Mouse (Mus musculus): ENCODE measurements at regions not wholly inside any gene's neighbourhood (a gene's known extent, or its start where the extent isn't known, plus 50 kb on each side); places are given as distances from the start of the nearest gene placed in this dataset.
A peak's percentile ranks its signal among the peaks of the same experiment; 100 is the strongest.
"Not testable (repeated sequence)": the region's sequence is repeated elsewhere in the genome, so short reads cannot be mapped to it uniquely, and the experiment has no call there.

DNA sequence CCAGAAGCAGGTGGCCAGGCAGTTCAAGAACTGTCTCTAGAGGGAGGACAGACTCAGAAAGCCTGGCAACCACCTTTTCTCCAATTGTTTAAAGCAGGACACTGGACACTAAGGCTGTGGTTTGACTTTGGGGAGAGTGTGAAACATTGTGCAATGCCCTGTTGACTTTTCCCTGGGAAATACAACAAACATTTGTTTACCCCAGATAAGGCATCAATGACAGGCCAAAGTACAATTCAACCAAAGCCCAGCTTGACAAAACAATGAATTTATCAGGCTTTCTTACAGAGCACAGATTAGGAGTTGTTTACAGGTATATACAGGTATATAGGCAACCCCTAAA, 135.3 kb upstream of the Plxna2 start:
- peak; percentile 35 for ATAC-seq (replicated peaks; ENCODE audit: low FRiP score)
- Histone ChIP-seq H3K4me1 (replicated peaks; ENCODE audit: control insufficient read depth, insufficient read depth, low read length) (peaks cover 7% of the 10 kb centered on the region), H3K9ac (ENCODE audit: low read depth, low read length) (no peak overlapping the region), H3K4me2 (no peak overlapping the region), H3K9me3 (ENCODE audit: control insufficient read depth, low read length) (no peaks in the 10 kb centered on the region), H3K27ac (ENCODE audit: low read depth, low read length) (peak overlapping the region; percentile 52), H3K27me3 (replicated peaks; ENCODE audit: control insufficient read depth, insufficient read depth, low read length) (no peaks in the 10 kb centered on the region), H3K36me3 (ENCODE audit: control insufficient read depth, insufficient read depth, low read length) (no peaks in the 10 kb centered on the region), H3K4me3 (ENCODE audit: low read depth, low read length) (no peak overlapping the region)
- DNase-seq (ENCODE audit: low spot score) = no peak

DNA sequence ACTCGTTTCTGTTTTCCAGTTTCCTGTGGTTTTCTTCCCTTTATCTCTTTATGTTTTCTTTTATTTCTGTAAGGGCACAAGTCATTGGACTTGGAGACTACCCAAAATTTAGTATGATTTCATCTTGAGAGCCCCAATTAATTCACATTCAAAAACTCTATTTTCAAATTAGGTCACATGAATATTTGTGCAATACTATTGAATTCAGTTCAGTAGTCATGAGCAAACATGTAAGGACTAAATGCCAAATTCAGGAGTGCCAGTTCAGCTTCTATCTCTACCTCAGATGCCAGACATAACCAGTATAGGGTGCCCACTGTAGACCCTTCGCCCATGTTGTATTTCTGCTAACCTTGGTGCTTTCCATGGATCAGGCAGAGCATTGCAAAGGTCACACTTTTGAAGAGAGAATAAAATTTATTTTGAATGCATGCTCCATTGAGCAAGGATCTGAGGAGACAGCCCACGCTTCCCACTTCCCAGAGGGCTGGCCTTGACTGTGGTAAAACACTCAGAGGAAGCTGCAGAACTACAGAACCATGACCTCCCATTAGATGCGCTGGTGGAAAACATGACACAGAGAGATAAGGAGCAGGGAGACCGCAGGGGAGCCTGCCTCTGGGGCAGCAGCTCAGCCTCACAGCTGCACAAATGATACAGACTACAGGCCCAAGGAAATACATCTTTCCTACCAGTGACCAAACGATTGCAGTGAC, 135.9 kb upstream of the Plxna2 start:
- Histone ChIP-seq H3K4me2 (no peak overlapping the region), H3K4me3 (ENCODE audit: low read depth, low read length) (no peak overlapping the region), H3K36me3 (ENCODE audit: control insufficient read depth, insufficient read depth, low read length) (no peaks in the 10 kb centered on the region), H3K27ac (ENCODE audit: low read depth, low read length) (peak overlapping the region; percentile 52), H3K9me3 (ENCODE audit: control insufficient read depth, low read length) (no peaks in the 10 kb centered on the region), H3K9ac (ENCODE audit: low read depth, low read length) (no peak overlapping the region), H3K27me3 (replicated peaks; ENCODE audit: control insufficient read depth, insufficient read depth, low read length) (no peaks in the 10 kb centered on the region), H3K4me1 (replicated peaks; ENCODE audit: control insufficient read depth, insufficient read depth, low read length) (peaks cover 7% of the 10 kb centered on the region)
- 31% methylated on average over 6 of the region's 6 CpGs for WGBS
- ATAC-seq (replicated peaks; ENCODE audit: low FRiP score) = peak; percentile 85
- peak; percentile 34 for DNase-seq (ENCODE audit: low spot score)

DNA sequence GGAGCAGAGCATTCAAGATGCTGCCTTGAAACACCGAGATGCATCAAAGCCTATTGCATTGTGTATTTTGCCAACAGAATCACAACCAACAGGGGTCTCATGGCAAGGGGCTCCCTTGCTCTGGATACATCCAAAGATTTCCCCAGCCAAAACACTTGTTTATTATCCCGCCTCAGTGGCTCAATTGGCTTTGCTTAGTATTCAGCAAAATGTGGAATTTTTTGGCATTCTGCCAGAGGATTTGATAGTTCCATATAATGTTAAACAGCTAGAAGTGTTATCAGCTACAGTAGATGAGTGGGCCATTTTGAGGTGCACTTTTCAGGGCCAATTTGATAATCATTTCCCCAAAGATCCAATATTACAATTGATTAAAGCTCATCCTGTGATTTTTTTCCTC, 146.7 kb upstream of the Plxna2 start:
- ATAC-seq (replicated peaks; ENCODE audit: low FRiP score) = not testable (repeated sequence)
- WGBS = 88% methylated on average over 2 of the region's 2 CpGs

DNA sequence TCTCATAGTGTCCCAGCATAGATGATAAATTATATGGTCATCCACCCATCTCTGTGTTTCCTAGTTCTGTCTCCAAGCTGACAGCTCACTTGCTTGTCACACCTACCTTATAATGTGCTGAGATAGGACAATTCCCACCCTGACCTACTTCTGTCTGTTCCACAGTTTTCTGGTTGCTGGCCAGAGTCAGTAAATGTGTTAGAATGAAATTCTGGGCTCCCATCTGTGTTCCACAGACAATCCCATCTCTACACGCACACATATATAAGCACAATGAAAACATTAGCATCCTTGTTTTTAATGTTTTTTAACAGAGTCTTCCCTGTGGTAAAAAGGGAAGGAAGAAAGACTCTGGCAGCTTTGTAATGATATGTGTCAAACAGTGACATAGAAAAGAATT, 165.5 kb upstream of the Plxna2 start:
- WGBS = 78% methylated on average over 1 of the region's 1 CpGs
- no peaks in the 10 kb centered on the region for H3K27me3 ChIP-seq (replicated peaks; ENCODE audit: control insufficient read depth, insufficient read depth, low read length)

More for the DNA sequence above, 146.7 kb upstream of the Plxna2 start:
- not testable (repeated sequence) for H3K4me3 ChIP-seq (ENCODE audit: low read depth, low read length); H3K36me3 ChIP-seq (ENCODE audit: control insufficient read depth, insufficient read depth, low read length); H3K9me3 ChIP-seq (ENCODE audit: control insufficient read depth, low read length); H3K4me1 ChIP-seq (replicated peaks; ENCODE audit: control insufficient read depth, insufficient read depth, low read length); H3K27ac ChIP-seq (ENCODE audit: low read depth, low read length); H3K27me3 ChIP-seq (replicated peaks; ENCODE audit: control insufficient read depth, insufficient read depth, low read length); H3K9ac ChIP-seq (ENCODE audit: low read depth, low read length); DNase-seq (ENCODE audit: low spot score); H3K4me2 ChIP-seq

DNA sequence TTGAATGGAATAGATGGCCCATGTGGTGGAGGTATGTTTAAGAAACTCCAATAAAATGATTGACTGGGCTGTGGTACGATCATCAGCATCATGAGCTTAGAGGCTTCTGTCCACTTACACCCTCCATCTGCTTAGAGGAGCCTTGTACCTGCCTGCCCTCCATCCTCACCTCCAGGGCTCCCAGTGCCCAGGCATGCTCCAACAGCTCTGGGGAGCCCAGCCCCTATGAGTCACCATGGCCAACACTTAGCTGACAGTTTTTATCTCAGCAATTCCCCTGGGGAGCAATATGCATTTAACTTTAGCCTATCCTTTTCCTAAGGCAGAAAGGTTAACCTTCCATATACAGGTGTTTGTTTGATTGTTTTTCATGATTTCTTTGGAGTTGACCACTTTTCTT, 174.3 kb upstream of the Plxna2 start:
- Histone ChIP-seq H3K27ac (ENCODE audit: low read depth, low read length) (no peak overlapping the region), H3K4me2 (no peak overlapping the region), H3K4me3 (ENCODE audit: low read depth, low read length) (no peak overlapping the region), H3K9ac (ENCODE audit: low read depth, low read length) (no peak overlapping the region), H3K27me3 (replicated peaks; ENCODE audit: control insufficient read depth, insufficient read depth, low read length) (no peaks in the 10 kb centered on the region), H3K4me1 (replicated peaks; ENCODE audit: control insufficient read depth, insufficient read depth, low read length) (no peaks in the 10 kb centered on the region), H3K9me3 (ENCODE audit: control insufficient read depth, low read length) (no peaks in the 10 kb centered on the region), H3K36me3 (ENCODE audit: control insufficient read depth, insufficient read depth, low read length) (no peaks in the 10 kb centered on the region)
- DNase-seq (ENCODE audit: low spot score) (no peak), ATAC-seq (replicated peaks; ENCODE audit: low FRiP score) (no peak)
- WGBS = 79% methylated on average over 1 of the region's 1 CpGs

More for the DNA sequence above, 165.5 kb upstream of the Plxna2 start:
- Histone ChIP-seq H3K4me2 (no peak overlapping the region), H3K4me1 (replicated peaks; ENCODE audit: control insufficient read depth, insufficient read depth, low read length) (no peaks in the 10 kb centered on the region), H3K9me3 (ENCODE audit: control insufficient read depth, low read length) (no peaks in the 10 kb centered on the region), H3K4me3 (ENCODE audit: low read depth, low read length) (no peak overlapping the region), H3K9ac (ENCODE audit: low read depth, low read length) (no peak overlapping the region), H3K27ac (ENCODE audit: low read depth, low read length) (no peak overlapping the region), H3K36me3 (ENCODE audit: control insufficient read depth, insufficient read depth, low read length) (no peaks in the 10 kb centered on the region)
- ATAC-seq (replicated peaks; ENCODE audit: low FRiP score) (no peak), DNase-seq (ENCODE audit: low spot score) (no peak)

DNA sequence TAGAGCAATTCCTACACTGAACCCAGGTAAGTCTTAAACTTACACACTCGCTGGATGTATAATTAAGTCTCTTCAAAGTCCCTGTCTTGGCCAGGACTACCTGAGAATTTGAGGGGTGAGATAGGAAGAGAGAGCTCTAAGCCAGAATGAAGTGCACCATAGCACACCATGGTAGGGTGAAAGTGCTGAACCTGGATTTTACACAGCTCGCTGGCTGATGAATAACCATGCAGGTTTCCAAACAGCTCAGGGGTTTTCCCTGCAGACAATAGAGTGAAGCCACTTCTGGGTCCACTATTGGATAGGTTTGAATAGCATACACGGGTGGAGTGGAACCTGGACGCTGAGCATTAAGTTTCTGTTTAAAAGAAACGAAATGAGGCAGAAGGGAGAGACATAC, 180.7 kb upstream of the Plxna2 start:
- ATAC-seq (replicated peaks; ENCODE audit: low FRiP score) = no peak

DNA sequence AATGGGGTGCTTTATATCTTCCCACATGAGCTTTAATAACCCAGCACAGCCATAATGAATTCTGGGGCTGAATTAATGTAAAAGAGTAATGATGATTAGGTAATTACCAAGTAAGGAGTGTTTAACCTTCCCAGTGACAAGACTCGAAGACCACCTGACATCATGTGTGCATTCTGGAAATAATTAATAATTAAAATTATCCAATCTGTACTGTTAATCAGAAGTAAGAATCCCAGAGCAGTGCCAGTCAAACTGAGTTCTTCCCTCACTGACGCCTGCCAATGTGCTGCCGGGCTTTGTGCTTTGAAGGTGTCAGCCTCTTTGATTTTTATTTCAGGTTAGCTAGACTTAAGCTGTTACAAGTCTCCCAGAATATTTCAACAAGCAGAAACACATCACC, 183.0 kb upstream of the Plxna2 start:
- no peak for ATAC-seq (replicated peaks; ENCODE audit: low FRiP score)
- Histone ChIP-seq H3K36me3 (ENCODE audit: control insufficient read depth, insufficient read depth, low read length) (no peaks in the 10 kb centered on the region), H3K4me3 (ENCODE audit: low read depth, low read length) (no peak overlapping the region), H3K27ac (ENCODE audit: low read depth, low read length) (no peak overlapping the region), H3K27me3 (replicated peaks; ENCODE audit: control insufficient read depth, insufficient read depth, low read length) (no peaks in the 10 kb centered on the region), H3K9ac (ENCODE audit: low read depth, low read length) (no peak overlapping the region), H3K4me2 (no peak overlapping the region), H3K4me1 (replicated peaks; ENCODE audit: control insufficient read depth, insufficient read depth, low read length) (0 out of 2 replicates have a peak, but pooled peaks cover 3% of the 10 kb centered on the region), H3K9me3 (ENCODE audit: control insufficient read depth, low read length) (no peaks in the 10 kb centered on the region)
- 73% methylated on average over 3 of the region's 3 CpGs for WGBS
- DNase-seq (ENCODE audit: low spot score) = no peak

More for the DNA sequence above, 180.7 kb upstream of the Plxna2 start:
- Histone ChIP-seq H3K27ac (ENCODE audit: low read depth, low read length) (no peak overlapping the region), H3K4me2 (no peak overlapping the region), H3K27me3 (replicated peaks; ENCODE audit: control insufficient read depth, insufficient read depth, low read length) (no peaks in the 10 kb centered on the region), H3K9me3 (ENCODE audit: control insufficient read depth, low read length) (no peaks in the 10 kb centered on the region), H3K9ac (ENCODE audit: low read depth, low read length) (no peak overlapping the region), H3K4me3 (ENCODE audit: low read depth, low read length) (no peak overlapping the region), H3K4me1 (replicated peaks; ENCODE audit: control insufficient read depth, insufficient read depth, low read length) (0 out of 2 replicates have a peak, but pooled peaks cover 3% of the 10 kb centered on the region), H3K36me3 (ENCODE audit: control insufficient read depth, insufficient read depth, low read length) (no peaks in the 10 kb centered on the region)
- 74% methylated on average over 5 of the region's 5 CpGs for WGBS
- no peak for DNase-seq (ENCODE audit: low spot score)

DNA sequence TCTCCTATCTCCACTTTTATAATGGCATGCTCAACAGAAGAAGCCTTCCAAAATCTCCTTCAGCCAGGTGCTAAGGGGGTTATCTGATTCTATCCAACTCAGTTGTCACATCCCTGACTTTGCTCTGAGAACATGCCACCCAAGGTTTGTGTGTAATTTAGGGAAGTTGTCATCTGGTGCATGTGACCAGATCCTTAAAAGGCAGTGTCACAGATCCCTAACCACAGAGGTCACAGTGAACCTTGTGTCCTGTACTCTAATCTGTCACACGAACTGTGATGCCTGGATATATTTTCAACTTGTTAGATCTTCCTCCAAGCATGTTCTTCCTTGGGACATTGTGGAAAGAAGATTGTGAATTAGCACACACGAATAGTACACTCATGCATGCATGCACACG, 189.4 kb upstream of the Plxna2 start:
- Histone ChIP-seq H3K27me3 (replicated peaks; ENCODE audit: control insufficient read depth, insufficient read depth, low read length) (no peaks in the 10 kb centered on the region), H3K4me1 (replicated peaks; ENCODE audit: control insufficient read depth, insufficient read depth, low read length) (no peaks in the 10 kb centered on the region), H3K27ac (ENCODE audit: low read depth, low read length) (no peak overlapping the region), H3K4me2 (no peak overlapping the region), H3K4me3 (ENCODE audit: low read depth, low read length) (no peak overlapping the region), H3K9ac (ENCODE audit: low read depth, low read length) (no peak overlapping the region), H3K9me3 (ENCODE audit: control insufficient read depth, low read length) (no peaks in the 10 kb centered on the region), H3K36me3 (ENCODE audit: control insufficient read depth, insufficient read depth, low read length) (no peaks in the 10 kb centered on the region)
- DNase-seq (ENCODE audit: low spot score) (no peak), ATAC-seq (replicated peaks; ENCODE audit: low FRiP score) (no peak)
- 61% methylated on average over 3 of the region's 3 CpGs for WGBS

DNA sequence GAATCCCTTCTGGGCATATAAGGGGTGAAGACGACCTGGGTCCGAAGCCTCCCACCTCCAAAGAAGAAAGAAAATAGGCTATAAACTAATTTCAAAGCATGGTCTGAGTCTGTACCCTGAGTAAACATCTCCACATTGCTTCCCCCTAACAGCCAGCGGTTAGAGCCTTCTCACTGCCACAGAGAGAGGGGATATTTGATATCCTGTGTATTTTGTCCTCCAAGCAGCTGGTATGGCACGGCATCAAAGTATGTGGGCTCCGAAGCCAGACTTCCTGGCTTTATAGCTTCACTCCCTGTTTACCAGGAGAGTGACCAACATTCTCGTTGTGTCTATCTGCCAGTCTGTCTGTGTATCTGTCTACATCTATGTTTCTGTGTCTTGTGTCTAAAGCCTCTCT, 191.7 kb upstream of the Plxna2 start:
- DNase-seq (ENCODE audit: low spot score) = no peak
- Histone ChIP-seq H3K36me3 (ENCODE audit: control insufficient read depth, insufficient read depth, low read length) (no peaks in the 10 kb centered on the region), H3K4me1 (replicated peaks; ENCODE audit: control insufficient read depth, insufficient read depth, low read length) (no peaks in the 10 kb centered on the region), H3K4me3 (ENCODE audit: low read depth, low read length) (no peak overlapping the region), H3K9me3 (ENCODE audit: control insufficient read depth, low read length) (no peaks in the 10 kb centered on the region), H3K9ac (ENCODE audit: low read depth, low read length) (no peak overlapping the region), H3K27me3 (replicated peaks; ENCODE audit: control insufficient read depth, insufficient read depth, low read length) (no peaks in the 10 kb centered on the region), H3K27ac (ENCODE audit: low read depth, low read length) (no peak overlapping the region), H3K4me2 (no peak overlapping the region)
- WGBS = 76% methylated on average over 6 of the region's 6 CpGs
- no peak for ATAC-seq (replicated peaks; ENCODE audit: low FRiP score)

All from liver, embryonic 11.5 days (tissue).